Mouse (Mus musculus) WW6 (cell line): ENCODE measurements around the gene Gm20773.
"Not testable (repeated sequence)": the region's sequence is repeated elsewhere in the genome, so short reads cannot be mapped to it uniquely, and the experiment has no call there.

Source experiments
- DNase-seq: peaks from one replicate; pipeline ENCODE4 v3.0.0-alpha.2; 2013; ENCODE audit warnings: low read depth, low spot score

Gm20773 gene

GRCm38 (mm10) chrY:13493726-13494125, at the start of gene Gm20773:
Gene Gm20773 (plus strand): TSS chrY:13494026.
- DNase-seq: not testable (repeated sequence)

DNA sequence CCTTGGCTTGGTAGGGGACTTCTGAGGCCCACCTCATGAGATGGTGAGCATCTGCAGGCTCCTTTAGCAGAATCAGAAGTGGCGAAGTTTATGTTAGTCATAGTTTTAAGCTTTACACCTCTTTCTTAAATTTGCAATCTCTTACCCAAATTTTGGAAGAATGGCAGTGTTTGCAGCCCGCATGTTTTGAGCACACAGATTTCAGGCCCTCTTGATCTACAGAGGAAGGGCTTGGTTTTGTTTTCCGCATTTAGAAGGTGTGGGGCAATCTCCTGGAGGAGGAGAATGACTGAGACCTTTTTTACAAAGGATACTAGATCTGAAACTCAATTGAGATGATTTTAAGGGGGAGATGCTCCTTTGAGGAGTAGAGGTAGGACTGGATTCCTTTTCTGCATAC, 28.3 kb upstream of the Gm20773 start, which contains the start of gene Gm21866:
Gene Gm21866, minus strand, starts transcription at position 101 of the 400 bp plus-strand sequence.
- not testable (repeated sequence) for DNase-seq
